Mouse (Mus musculus): ENCODE measurements around the gene Hspa13. TPM values are rescaled to one million over a fixed set of nuclear protein-coding genes. Genes with fewer than 3 reads are reported as not detected.

Hspa13 gene
- polyA plus RNA-seq, 1 experiment = 1.6 TPM

DNA sequence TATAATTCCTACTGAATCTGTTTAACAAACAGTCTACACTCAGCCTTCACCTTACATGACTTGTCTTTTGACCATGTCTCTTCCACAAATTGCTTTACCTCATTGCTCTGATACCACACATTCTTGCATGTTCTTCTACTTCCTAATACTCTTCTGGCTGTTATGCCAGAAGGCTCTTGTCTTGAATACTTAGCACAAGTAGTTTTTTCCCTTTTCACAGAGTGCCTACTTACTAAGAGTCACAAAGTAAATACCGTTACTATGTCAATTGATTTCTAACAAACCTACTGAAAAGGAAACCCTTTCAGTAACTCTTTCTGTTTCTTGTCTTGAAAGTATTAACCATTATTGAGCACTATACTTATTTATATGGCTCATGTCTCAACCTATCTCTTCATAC lies 18.0 kb downstream of the Hspa13 start:
- Histone ChIP-seq H3K27me3 (ENCODE audit: control insufficient read depth, insufficient read depth, low read length) (no peaks in the 10 kb centered on the region), H3K36me3 (ENCODE audit: control insufficient read depth, insufficient read depth, low read length) (no peaks in the 10 kb centered on the region), H3K27ac (ENCODE audit: insufficient read depth, low read length) (no peak overlapping the region), H3K4me3 (ENCODE audit: extremely low read depth, insufficient read depth, insufficient read length) (no peak overlapping the region), H3K4me1 (ENCODE audit: control insufficient read depth, insufficient read depth, insufficient read length) (no peaks in the 10 kb centered on the region)
- no peak for DNase-seq (ENCODE audit: low read depth in 1 of 2, low spot score in 2 of 2)
- WGBS = 88% methylated on average over 1 of the region's 1 CpGs
- TF ChIP-seq CTCF (IDR thresholded peaks at IDR 0.05; ENCODE audit: extremely low read depth, insufficient read depth, insufficient read length, insufficient replicate concordance) (no peak), POLR2A (IDR thresholded peaks at IDR 0.05; ENCODE audit: low read depth, low read length) (no peak)

- WGBS = 83% methylated on average over 3 of the region's 3 CpGs
- no peak for TF ChIP-seq POLR2A (IDR thresholded peaks at IDR 0.05; ENCODE audit: low read depth, low read length)
- no peak for TF ChIP-seq CTCF (IDR thresholded peaks at IDR 0.05; ENCODE audit: extremely low read depth, insufficient read depth, insufficient read length, insufficient replicate concordance)
- H3K36me3 ChIP-seq (ENCODE audit: control insufficient read depth, insufficient read depth, low read length) = no peaks in the 10 kb centered on the region
These were observed 22.9 kb downstream of the Hspa13 start for GRCm38 (mm10) chr16:75744014-75744413.

DNA sequence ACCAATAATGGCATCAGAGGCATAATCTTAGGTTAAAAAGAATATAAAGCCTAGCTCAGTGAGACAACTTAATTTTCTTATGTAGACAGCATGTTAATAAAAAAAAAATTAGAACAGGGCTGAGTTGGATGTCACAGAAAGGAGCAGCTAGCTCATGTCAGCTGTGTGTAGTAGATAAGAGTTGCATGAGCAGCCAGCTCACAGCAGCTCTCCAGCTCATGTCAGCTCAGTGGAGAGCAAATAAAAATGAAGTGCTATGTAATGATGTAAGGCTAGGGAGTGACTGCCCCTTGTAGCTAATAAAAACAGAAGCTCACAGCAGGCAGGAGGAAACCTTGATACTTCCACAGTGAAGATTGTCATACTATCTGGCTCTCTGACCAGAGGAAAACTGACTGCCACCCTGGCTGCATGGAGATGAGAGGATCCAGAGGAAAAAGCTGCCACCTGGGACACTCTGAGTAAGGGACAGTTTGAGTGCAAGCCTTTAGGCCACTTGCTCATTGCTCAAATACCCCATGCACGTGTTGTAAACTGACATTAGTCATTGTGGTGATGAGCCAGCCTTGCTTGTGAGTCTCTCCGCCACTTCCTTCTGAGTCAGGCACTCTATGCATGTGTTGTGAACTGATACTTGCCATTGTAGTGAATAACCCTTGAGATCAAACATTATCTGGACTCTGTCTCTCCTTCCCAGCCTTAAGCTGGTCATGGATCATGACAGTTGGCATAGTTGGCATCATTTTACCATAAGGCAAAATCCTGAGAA lies 49.3 kb downstream of the Hspa13 start:
- WGBS = 52% methylated on average over 2 of the region's 2 CpGs
- Histone ChIP-seq H3K36me3 (ENCODE audit: control insufficient read depth, insufficient read depth, low read length) (no peaks in the 10 kb centered on the region), H3K27me3 (ENCODE audit: control insufficient read depth, insufficient read depth, low read length) (no peaks in the 10 kb centered on the region), H3K27ac (ENCODE audit: insufficient read depth, low read length) (no peak overlapping the region), H3K4me3 (ENCODE audit: extremely low read depth, insufficient read depth, insufficient read length) (no peak overlapping the region), H3K4me1 (ENCODE audit: control insufficient read depth, insufficient read depth, insufficient read length) (no peaks in the 10 kb centered on the region)
- DNase-seq (ENCODE audit: low read depth in 1 of 2, low spot score in 2 of 2) = no peak
- TF ChIP-seq CTCF (IDR thresholded peaks at IDR 0.05; ENCODE audit: extremely low read depth, insufficient read depth, insufficient read length, insufficient replicate concordance) = no peak
- TF ChIP-seq POLR2A (IDR thresholded peaks at IDR 0.05; ENCODE audit: low read depth, low read length) = no peak

More at GRCm38 (mm10) chr16:75744014-75744413, 22.9 kb downstream of the Hspa13 start:
- no peak overlapping the region for H3K4me3 ChIP-seq (ENCODE audit: extremely low read depth, insufficient read depth, insufficient read length)
- no peaks in the 10 kb centered on the region for H3K4me1 ChIP-seq (ENCODE audit: control insufficient read depth, insufficient read depth, insufficient read length)
- no peaks in the 10 kb centered on the region for H3K27me3 ChIP-seq (ENCODE audit: control insufficient read depth, insufficient read depth, low read length)
- H3K27ac ChIP-seq (ENCODE audit: insufficient read depth, low read length) = no peak overlapping the region
- no peak for DNase-seq (ENCODE audit: low read depth in 1 of 2, low spot score in 2 of 2)

- no peaks in the 10 kb centered on the region for H3K27me3 ChIP-seq (ENCODE audit: control insufficient read depth, insufficient read depth, low read length)
- WGBS = 5% methylated on average over 2 of the region's 2 CpGs
- TF ChIP-seq CTCF (IDR thresholded peaks at IDR 0.05; ENCODE audit: extremely low read depth, insufficient read depth, insufficient read length, insufficient replicate concordance) (peak; percentile 45; the same call in 1 of the 2 replicates), POLR2A (IDR thresholded peaks at IDR 0.05; ENCODE audit: low read depth, low read length) (no peak)
- H3K4me3 ChIP-seq (ENCODE audit: extremely low read depth, insufficient read depth, insufficient read length) = no peak overlapping the region
- peak; percentile 3 to 15 for DNase-seq (ENCODE audit: low read depth in 1 of 2, low spot score in 2 of 2)
- no peaks in the 10 kb centered on the region for H3K36me3 ChIP-seq (ENCODE audit: control insufficient read depth, insufficient read depth, low read length)
- H3K4me1 ChIP-seq (ENCODE audit: control insufficient read depth, insufficient read depth, insufficient read length) = no peaks in the 10 kb centered on the region
- no peak overlapping the region for H3K27ac ChIP-seq (ENCODE audit: insufficient read depth, low read length)
These were observed 70.7 kb downstream of the Hspa13 start for GRCm38 (mm10) chr16:75696176-75696575.

Other genes with a start within 250 kb of the Hspa13 start
- gene Lipi, start 181.0 kb downstream of the Hspa13 start, polyA plus RNA-seq (2012; rRNA removed) = not detected in 2 replicates
- 0.05 and 0.06 TPM in 2 replicates for gene Rbm11, start 174.3 kb downstream of the Hspa13 start, polyA plus RNA-seq (2012; rRNA removed)